Mouse (Mus musculus) urinary bladder, adult 18-20 months (tissue): Measurements from ENCODE around the gene Dpt.
"Not testable (repeated sequence)": the region's sequence is repeated elsewhere in the genome, so short reads cannot be mapped to it uniquely, and the experiment has no call there.

ENCODE experiments used
- DNase-seq, 2 experiments: peaks; one replicate each; pipeline ENCODE4 v3.0.0; 2022; ENCODE audit warnings: low spot score in 2 of 2, mixed read lengths in 2 of 2

Dpt gene

DNA sequence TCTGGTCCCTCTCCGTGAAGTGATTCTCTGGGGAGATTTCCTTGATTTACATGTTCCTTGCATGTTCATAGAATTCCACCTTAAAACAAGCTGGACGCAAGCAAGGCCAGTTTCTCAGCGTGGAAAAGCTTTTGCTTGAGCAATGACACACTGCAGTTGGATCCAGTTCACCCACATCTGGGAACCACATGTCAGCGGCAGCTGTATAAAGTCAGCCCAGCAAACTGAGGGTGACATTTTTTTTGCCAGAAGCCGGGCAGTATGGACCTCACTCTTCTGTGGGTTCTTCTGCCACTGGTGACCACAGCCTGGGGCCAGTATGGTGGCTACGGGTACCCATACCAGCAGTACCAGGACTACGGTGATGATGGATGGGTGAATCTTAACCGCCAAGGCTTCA is at the start of gene Dpt:
TSS of gene Dpt (plus strand) at position 174 of the 400 bp plus-strand sequence.
- peak in 1 of 2 experiments; percentile 42 for DNase-seq

DNA sequence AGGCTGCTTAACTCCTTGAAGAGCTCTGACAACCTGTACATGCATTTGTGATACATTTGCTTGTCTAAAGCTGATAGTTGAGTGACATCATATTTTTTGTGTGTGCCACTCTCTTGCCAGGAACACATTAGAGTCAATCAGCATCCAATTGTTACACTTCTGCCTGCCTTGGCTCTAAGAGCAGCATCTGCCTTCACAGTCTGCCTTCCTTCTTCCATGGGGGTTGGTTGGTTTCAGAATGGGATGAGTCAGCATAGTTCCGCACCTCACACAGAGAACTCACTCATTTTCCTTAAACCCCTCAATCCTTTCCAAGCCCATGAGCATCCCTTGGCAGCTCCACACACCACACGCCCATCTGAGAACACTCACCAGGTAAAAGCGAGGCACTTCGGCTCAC is 42.7 kb upstream of the Dpt start:
- DNase-seq = no peak

DNA sequence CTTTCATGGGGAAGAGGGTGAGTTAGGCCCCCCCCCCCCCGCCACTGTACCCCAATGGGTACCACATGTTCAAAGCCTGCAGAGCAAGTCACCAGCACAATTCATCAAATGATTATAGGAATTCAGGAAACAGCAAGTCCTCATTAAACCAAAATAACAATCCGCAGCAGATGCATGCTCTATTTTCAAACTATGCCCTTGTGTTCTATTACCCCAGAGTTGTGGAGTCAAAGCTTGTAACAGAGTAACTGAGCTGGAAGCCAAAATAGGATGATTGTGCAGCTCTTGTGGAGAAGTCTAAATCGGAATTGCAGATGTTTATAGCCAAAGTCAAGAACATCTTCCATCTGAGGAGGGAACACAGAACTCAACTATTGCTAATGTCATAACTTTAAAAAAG is 40.8 kb upstream of the Dpt start:
- DNase-seq = no peak

DNA sequence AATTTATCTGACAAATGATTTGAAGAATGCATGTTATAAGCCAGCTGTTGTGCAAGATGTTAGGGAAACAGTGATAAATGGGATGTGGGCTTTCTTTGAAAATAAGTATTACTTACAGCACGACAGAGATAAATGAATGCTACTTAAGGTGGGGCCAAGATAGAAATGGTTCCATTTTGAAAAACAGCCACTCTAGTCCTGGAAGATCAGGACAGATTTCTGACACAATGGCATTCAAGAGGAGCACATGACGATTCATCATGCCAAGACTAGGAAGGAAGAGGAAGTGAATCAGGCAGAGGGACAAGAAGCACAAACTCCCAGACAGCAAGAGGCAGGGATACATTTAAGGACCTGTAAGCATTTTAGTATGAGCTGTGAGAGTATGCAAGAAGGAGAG is 39.5 kb upstream of the Dpt start:
- no peak for DNase-seq

DNA sequence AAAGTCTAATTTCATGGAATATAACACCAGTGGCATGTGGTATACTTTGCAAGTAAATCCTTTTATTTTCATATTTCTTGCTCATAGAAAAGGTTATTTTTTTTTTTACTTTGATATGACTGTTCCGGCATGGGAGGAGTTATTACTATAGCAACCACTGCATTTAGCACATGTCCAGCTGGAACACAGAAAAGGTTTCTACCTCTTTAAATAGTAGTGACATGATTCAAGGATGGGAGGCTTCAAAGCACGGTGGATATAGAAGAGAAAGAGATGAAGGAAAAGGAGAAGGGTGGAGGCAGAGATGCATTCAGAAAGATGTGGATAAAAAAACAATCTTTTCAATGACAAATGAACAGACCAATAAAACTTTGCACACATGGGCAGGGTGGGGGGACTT is 38.0 kb upstream of the Dpt start:
- DNase-seq = no peak

DNA sequence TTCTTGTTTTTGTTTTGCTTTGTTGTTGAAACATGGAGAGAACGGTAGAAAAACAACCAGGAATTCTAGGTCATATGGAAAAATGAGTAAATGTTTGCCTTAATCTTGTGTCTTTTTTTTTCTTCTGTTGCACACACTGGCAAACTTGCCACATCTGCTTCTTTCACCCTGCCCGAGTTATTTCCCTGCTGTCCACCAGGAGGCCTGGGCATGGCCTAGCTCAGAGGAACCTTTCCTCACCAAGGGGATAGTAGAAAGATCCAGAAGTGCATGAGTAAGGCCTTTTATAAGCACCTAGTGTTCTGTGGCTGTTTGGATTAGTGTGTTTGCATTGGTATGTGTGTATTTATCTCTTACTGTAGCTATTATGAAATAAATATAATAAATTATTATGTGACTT is 34.2 kb upstream of the Dpt start:
- no peak for DNase-seq

DNA sequence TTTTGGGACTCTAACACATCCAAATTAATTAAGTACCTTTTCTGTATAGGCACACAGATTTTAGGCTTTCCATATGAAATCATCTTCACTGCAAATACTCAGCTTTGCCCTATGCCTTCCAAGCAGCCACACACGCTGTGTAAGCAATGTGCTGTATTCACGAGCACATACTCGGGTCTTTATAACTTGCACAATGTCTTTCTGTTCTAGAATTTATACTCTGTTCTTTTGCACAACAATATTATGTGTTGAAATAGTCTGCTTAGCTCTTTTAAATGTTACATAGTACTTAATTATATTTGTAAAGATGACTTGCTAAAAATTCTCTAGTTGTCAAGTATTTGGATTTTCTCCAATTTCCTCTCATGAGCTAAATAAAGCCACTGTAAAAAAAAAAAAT is 29.8 kb upstream of the Dpt start:
- DNase-seq = no peak

DNA sequence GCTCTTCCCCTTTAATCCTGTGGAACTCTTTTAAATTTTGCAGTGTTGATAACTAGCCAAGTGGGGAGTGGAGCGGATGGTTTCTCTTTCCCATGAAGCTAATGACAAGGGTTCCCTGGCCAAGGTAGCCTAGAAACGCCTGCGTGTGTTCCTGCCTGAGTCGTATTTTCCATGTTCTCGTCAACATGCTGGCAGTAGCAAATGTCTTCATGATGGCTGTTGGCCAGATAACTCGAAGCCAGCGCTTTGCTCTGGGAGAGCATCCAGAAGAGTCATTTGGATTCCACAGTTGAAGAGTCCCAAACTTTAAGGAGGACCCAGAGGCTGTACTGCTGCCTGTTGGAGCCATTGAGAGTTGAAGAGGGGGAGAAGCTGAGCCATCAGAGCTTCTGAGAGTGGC is 25.8 kb upstream of the Dpt start:
- DNase-seq = peak; percentile 15 to 81

DNA sequence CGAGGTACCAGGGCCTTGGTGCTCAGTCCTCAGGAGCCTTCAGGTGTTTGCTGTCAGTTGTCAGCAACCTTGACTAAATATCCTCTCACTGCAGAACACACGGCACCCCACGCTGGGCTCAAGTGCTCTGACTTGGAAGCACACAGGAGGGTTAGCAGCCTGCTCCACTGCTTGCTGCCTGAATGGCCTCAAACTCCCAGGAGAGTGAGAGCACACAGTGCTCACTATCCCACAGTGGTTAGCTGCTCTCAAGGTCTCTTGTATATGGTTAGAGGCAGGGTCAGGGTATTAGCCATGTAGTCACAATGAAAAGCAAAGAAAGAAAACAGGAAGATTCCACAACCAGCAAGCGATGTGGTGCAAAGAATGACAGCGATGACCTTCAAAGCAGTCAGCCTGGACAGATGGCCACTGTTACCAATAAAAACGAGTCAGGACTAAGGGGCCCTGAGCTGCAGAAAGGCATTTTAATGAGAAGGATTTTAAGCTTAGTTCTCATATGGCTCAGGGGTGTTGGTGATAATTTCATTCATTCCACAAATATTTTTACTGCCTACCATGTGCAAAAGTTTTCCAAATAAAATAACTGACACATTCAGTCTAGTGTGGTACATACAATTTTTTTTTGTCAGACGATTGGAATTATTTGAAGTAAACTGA is 15.5 kb upstream of the Dpt start:
- no peak for DNase-seq

DNA sequence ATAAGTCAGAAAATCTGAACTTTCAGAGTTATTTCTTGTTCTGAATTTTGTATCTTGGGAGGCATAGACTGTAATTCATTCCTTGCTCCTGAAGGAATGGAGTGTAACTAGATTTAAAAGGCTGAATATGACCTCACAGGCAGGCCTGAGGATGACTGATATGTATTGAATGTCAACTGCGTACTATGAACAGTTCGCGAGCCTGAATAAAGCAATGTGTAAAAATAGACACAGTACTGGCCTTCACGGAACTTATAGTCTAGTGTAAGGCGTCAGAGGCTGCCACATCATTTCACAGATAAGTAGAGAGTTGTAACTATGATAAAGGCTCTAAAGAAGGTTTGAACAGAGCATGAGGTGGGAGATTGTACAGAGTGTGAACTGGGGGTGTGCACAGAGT is 10.3 kb upstream of the Dpt start:
- DNase-seq = no peak

DNA sequence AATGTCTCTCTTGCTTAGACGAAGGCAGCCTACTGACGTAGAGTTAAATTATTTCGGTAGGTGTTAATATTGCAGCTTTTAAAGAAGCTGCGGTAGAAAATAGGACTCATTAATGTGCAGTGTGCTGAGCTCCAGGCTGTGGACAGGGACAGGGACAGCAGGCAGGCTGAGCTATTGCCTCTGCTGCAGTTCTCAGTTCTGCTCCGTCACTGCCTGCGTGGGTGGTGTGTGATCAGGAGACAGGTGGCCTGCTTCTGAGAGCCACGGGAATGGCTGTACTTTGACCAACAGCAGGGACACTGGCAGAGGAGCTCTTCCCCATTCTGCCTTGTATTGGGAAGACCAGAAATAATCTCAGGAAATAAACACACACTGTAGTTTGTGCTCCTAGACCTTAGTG is 8.7 kb upstream of the Dpt start:
- no peak for DNase-seq

DNA sequence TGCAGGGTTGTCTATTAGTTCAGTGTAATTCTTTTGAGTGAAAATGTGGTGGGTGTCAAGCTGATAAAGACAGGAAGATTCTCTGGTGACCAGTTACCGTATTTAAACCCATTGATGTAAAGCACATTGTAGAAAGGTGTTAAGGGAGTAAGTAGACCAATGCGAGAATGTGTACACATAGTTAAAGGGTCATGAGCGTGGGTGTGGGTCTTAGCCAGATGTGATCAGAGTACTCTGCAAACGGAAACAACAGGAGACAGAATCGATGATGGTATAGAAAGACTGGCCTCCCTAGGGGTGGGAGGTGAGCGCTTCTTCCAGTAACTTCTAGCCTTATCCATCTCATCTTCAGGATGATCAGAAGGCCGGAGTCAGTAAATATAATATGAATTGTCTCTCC is 8.2 kb upstream of the Dpt start:
- no peak for DNase-seq

DNA sequence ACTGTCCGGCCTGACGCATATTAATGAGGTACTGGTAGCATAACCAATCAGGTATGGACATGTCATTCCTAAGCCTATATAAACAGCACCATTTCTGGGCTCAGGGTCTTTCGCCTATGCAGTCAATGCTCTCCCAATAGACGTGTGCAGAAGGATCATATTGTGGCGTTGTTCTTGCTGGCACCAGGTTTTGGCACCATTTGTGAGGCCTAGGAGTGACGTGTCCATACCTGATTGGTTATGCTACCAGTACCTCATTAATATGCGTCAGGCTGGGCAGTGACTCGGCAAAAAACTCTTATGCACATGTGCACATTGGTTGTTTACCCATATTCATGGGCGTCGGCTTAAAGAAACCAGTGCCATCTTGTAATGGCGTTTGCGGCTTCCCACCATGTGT is 6.1 kb upstream of the Dpt start:
- not testable (repeated sequence) for DNase-seq

DNA sequence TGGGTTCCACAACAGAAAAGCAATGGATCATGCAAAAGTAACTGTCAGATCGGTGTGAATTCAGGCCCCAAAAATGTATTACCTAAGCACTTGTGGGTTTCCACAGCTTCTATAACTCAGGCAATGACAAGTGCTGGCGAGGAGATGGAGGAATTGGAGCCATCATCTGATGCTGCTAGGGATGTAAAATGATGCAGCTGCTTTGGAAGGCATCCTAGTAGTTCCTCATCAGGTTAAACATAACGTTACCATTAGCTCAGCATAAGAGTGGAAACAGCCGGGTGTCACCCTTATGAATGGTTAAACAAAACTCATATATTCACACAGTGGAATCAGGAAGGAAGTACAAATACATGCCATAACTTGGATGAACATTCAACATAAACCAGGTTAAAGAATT is 3.4 kb upstream of the Dpt start:
- DNase-seq = peak in 1 of 2 experiments; percentile 37

DNA sequence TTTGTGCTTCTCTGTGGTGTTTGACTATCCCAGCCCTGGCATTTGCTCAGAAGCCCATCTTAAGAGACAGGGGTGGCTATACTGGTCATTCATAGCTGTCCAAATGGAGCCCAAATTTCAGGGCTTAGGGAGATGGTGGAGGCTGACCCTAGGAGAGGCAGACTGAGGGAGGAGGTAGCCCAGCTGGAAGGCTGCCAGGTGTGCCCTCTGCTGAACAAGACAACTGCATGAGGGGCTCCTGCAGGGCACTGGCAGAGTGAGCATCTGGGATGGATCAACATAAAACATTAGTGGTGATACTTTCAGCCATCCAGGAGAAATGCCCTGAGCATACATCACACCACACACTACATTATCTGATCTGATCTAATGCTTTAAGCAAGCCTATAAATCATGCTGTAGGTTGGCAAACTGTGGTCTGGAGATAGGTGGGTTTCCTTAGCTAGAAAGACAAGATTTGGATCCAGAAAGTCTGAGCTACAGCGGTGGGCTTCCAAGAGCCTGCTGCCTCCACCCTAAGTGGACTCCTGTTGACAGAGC is 1.4 kb downstream of the Dpt start:
- DNase-seq = no peak

DNA sequence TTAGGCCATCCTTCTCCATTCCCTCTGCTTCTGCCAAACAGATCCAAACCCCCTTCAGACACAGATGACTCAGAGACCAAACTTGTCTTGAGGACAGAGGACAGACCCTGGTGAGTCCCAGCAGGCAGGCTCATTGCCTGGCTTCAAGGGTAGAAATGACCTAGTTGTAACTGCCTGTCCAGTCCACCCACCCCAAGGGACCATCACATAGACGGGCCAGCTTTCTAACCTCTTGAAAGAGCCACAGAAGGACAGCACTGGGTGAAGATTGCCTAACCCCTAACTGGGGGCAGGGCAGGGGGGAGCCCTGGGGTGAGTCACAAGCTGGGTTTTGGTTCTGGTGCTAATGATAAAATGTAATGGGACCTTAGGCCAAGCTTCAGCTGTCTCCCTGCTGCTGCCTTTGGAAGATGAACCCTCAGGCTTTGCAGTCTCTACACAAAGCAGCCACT is 2.1 kb downstream of the Dpt start:
- DNase-seq = peak in 1 of 2 experiments; percentile 40

DNA sequence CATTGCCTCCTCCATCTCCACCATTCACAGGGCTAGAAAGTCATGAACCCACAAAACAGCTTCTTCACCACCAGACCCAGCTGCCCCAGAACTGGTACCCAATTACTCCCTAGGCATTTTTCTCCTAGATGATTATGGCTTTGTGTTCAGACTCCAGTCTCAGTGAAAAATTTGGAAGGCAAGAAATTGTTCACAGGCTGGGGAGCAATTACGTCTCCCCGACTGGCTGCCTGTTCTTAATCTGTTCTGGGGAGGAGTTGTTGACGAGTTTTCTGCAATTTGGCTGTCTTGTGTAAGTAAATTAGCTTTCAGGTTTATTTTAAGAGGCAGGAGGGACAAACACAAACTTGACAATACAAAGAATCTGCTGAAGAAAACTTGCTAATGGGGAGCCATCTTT is 2.7 kb downstream of the Dpt start:
- DNase-seq = no peak

DNA sequence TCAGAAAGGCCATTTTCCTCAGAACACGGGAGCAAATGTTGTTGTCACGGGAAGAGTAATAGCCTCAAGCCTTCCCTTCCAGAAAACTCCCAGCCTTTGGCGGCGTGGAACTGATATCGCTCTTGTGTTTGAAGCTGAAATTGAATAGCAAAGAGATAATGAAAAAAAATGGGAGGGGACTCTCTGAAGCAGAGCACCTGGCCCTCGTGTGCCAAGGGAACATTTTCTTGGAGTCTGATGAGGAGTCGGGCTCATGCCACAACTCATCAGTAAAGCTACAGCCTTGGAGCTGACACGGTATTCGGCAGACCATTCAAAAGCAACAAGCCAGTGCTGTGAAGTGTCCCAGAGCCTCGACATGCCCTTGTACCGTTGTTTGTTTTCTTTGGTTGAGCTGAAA is 7.8 kb downstream of the Dpt start:
- DNase-seq = no peak

DNA sequence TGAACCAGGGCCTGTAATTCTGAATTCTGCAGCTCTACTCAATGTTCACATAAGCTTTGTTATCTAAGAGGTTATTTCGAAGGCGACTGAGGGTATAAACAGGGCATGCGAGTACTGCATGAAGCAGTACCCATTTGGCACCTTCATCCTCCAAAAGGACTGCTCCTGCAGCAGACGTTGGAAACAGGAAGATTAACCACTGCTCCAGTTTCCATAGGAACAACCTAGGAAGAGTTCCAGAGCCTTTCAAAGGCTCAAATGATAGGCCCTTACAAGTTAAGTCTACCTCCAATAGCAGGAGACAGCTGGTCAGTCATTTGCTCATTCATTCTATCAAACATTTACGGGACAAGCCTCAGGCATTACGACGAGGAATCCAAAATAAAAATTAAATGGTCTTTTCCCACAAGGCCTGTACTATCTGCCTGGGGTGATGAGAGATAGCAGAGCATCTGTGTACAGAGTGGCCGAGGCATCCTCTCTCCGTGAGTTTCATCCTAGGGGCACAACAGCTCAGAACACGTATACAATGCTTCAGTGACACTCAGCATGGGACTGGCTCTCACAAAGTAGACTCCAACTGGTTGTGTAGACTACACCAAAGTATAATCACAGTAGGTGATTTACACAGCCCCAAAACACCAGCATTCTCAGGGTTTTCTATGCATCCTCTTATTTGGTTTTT is 8.4 kb downstream of the Dpt start:
- no peak for DNase-seq

DNA sequence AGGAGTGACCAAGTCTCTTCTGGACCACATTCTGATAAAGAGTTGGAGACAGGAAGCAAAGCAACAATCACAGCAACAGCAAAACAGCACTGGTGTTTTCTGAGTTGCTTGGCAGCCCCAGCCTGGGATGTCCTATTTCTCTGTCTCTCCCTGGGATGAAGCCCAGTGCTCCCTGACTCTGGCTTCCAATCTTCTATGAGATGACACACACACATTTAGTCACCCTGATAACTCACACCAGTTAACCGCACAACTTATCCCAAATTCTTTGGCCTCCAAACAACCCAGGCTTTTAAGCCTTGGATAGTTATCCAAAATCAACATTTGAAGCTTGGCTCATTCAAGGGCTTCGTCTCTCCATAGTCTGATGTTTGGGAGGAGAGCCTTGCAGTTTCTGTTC is 12.9 kb downstream of the Dpt start:
- DNase-seq = peak in 1 of 2 experiments; percentile 52

DNA sequence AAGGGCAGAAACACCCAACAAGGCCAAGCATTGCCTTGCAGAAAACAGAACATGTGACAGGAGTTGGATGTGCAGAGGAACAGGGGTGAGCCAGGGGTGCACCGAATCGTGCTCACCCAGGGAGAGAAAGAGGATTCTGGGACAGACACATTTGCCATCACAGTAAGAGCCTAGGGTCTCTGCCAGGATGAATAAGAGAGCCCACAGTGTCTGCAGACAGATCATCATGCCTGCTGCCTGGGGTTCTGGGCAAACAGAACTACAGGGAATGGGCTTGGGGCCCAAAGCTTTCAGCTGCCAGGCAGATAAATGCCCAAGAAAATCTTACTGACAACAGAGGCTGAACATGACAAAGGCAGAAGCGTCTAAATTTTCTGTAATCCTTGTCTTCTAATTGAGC is 14.9 kb downstream of the Dpt start:
- DNase-seq = no peak

DNA sequence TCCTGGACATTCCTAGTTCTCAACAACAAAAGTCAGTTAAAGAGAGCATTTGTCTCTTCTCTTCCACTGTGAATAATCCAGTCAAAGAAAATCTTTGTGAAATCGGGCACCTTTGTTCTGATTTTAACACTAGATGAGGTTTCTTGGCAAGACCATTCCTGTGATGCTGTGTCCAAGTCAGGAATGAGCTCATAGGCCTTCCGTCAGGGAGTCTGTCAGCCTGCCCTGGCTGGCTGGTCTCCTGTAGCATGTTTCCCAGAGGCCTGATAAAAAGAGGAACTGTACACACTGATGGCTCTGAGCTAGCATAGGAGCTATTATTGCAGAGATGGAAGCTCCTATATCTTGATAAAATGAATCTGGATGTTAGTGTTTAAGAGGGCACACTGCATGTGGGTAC is 17.8 kb downstream of the Dpt start:
- no peak for DNase-seq

DNA sequence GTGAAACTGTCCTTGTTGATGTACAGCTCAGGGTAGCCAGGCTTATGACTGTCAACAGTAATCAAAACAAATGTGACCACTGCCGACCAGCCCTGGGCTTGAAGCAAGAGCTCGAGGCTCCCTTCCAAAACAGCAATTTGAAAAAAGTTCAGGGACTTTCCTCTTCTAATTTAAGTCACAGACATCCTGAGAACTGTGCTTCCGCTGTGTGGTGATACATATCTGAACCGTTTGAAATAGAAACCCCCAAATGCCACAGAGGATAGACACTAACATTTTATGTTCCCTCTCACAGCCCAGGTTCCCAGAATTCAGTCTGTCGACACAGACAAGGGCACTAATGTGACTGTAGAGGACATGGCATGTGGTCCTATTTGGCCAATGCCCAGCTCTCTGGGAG is 18.9 kb downstream of the Dpt start:
- DNase-seq = no peak
